Mouse (Mus musculus): ENCODE measurements at regions not wholly inside any gene's neighbourhood (a gene's known extent, or its start where the extent isn't known, plus 50 kb on each side); places are given as distances from the start of the nearest gene placed in this dataset.

DNA sequence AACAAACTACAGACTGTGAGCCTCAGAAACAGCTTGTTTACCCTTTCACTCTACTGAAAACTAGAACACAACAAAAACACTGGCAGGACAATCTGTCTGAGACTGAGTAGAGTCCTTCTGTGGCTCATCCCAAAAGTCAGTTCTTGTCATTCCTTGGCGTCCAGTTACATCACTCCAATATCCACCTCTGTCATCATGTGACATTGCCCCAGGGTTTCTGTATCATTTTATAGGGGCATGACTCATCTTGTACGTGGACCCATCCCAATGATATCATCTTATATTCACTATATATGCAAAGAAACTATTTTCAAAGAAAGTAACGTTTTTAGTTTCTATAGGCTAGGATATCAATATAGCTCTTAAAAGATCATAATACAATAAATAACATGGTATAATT, 152.3 kb downstream of the Dkk2 start:
- no peak for DNase-seq (ENCODE audit: low spot score in 2 of 2)

GRCm38 (mm10) chr3:132257834-132258233, 172.7 kb downstream of the Dkk2 start:
- no peak for DNase-seq (ENCODE audit: low spot score in 2 of 2)

DNA sequence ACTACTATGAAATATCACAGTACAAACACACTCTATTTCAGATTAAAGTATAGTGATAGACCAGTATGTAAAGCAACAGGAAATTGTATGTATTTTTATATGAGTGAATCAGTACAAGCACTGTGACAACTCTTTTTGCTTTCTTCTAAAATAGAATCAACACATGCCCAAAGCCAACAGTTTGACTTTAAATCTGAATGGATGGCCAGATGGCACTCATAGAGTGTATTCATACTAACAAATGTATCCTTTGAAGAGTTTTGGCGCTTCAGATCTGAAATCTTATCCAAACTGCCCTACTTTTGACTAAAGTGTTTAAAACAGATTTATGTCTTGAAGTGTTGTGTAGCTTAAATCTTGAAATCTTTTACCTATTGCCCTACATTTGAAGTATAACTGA, 184.5 kb downstream of the Dkk2 start:
- peak in 1 of 2 experiments; percentile 11 for DNase-seq (ENCODE audit: low spot score in 2 of 2)

DNA sequence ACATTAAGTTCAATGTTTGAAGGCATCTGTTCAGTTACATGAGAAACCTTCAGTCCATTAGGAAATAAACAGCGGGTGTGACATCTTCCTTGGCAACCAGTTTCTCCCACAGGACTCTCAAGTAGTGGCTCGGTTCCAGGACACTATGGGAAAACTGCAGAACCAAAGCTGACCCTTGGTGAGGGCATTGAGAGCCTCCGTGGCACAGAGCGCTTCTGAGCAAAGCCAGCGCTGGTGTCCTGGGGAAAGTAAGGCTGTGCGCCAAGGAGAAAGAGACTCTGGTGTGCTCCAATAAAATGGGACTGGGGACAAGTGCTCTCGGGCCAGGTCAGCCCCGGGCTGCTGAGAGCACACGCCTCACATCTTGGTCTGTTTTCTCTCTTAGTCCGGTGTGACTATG, 189.7 kb downstream of the Dkk2 start:
- no peak for DNase-seq (ENCODE audit: low spot score in 2 of 2)

GRCm38 (mm10) chr3:132277771-132278170, 192.7 kb downstream of the Dkk2 start:
- DNase-seq (ENCODE audit: low spot score in 2 of 2), result no peak

- DNase-seq (ENCODE audit: low spot score in 2 of 2), result no peak
Measured at GRCm38 (mm10) chr3:132287714-132288113, 202.6 kb downstream of the Dkk2 start.

GRCm38 (mm10) chr3:132326961-132327360, 241.9 kb downstream of the Dkk2 start:
- no peak for DNase-seq (ENCODE audit: low spot score in 2 of 2)

DNA sequence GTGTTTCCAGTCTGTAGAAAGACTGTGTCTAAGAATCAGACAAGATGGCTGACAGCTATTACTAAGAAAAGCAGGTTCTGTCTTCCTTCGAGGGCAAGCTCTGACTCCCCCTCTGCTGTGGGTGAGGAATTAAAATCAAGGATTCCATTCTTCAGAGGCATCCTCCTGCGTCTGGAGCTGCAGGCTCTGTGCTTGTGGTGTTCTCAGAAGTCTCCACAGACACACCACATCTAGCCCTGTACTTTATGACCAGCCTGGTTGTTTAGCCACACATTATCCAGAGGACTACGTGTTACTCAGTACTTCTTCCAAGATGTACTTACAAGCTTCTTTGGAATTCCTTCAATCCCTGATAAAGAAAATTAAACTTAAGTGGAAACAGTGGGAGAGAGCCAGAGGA, 258.5 kb downstream of the Dkk2 start:
- no peak for DNase-seq (ENCODE audit: low spot score in 2 of 2)

DNA sequence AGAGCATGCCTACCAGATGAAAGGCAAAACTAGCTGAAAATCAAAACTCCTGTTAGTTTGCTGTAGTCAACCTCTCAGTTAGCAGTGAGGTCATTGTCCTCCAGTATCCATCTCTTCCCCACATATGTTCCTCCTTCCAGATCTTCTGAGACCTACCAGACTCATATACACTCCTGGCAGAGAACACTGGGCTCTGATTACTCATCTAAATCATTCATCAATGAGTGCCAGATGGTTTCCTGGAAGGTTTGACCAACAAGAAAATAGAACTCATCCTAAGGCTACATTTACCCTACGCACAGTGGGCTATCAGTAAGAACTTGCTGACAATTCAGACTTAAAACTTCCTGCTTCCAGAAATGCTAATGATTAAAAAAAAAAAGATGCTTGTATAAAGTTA, 260.8 kb downstream of the Dkk2 start:
- no peak for DNase-seq (ENCODE audit: low spot score in 2 of 2)

- DNase-seq (ENCODE audit: low spot score in 2 of 2), result no peak
Measured at GRCm38 (mm10) chr3:132349602-132350001, 264.5 kb downstream of the Dkk2 start.

GRCm38 (mm10) chr3:132353204-132353603, 268.1 kb downstream of the Dkk2 start:
- DNase-seq (ENCODE audit: low spot score in 2 of 2), result no peak

GRCm38 (mm10) chr3:132359596-132359995, 270.0 kb upstream of the Gimd1 start:
- DNase-seq (ENCODE audit: low spot score in 2 of 2), result no peak

- DNase-seq (ENCODE audit: low spot score in 2 of 2), result no peak
Measured at GRCm38 (mm10) chr3:132375579-132375978, 254.0 kb upstream of the Gimd1 start.

DNA sequence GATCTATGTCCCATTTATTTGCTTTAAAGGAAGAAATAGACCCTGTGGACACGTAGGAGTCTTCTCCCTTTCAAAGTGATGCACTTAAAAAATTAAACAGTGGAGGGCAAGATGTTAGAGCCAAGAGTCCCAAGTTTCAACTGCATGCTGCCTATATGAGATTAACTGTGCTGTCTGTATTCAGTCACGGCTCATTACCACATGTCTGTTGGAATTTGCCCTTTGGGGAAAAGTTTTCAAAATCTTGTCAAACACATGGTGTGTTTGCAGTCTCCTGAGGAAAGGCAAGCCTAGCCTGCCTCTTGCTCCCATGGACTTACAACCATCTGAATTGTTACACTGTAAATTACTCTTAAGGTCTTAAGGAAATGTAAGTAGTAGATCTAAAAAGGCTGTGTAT, 211.9 kb upstream of the Gimd1 start:
- DNase-seq (ENCODE audit: low spot score in 2 of 2), result no peak

- peak in 1 of 2 experiments; percentile 2 for DNase-seq (ENCODE audit: low spot score in 2 of 2)
Measured at GRCm38 (mm10) chr3:132425819-132426671, 203.6 kb upstream of the Gimd1 start.

DNA sequence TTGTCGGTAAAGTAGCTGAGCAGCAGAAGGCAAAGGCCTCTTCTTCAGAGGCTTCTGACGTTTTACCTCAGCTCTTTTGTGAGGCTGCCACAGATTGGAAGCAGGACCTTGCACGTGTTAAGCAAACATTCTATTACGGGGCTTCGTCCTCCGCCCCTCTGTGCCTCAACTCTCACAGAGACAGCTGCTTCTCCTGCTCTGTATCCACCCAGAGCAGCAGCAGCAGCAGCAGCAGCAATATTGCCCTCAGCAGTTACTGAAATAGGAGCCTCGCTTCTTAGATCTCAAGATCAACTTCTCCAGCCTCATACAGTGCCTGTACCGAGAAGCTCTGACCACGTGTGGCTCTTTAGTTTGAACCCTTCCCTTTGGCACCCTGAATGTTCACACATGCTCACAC, 202.4 kb upstream of the Gimd1 start:
- DNase-seq (ENCODE audit: low spot score in 2 of 2), result no peak

DNA sequence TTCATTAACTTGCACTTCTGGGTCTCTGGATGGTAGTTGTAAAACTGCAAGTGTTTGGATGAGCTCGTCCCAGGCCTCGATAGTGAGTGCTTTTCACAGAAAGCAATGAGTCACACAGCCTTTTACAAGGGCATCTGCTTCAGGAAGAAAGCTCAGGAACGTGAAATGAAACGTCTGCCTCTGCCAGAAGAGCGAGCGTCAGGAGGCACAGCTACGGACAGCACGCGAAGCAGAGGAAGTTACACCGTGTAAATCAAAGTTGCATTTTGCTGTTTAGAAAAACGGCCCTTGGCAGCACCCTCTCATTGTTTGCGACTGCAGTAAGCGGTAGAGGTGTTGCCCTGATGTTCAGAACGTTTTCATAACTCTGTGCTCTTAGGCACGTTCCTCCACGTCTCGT, 201.5 kb upstream of the Gimd1 start:
- DNase-seq (ENCODE audit: low spot score in 2 of 2), result no peak

DNA sequence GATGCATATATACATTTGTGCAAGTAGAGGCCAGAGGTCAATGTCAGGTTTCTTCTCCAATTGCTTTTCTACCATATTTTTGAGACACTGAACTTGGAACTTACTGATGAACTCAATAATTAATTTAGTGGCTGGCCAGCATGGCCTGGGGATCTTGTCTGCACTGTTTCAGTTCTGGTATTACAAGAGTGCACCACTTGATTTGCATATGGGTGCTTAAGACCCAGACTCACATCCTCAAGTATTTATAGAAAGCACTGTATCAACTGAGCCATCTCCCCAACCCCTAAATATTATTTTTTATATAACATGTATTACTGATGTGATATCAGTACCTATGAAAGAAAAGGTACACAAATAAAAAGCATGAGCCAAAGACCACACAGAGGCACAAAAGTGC, 197.8 kb upstream of the Gimd1 start:
- DNase-seq (ENCODE audit: low spot score in 2 of 2), result no peak

DNA sequence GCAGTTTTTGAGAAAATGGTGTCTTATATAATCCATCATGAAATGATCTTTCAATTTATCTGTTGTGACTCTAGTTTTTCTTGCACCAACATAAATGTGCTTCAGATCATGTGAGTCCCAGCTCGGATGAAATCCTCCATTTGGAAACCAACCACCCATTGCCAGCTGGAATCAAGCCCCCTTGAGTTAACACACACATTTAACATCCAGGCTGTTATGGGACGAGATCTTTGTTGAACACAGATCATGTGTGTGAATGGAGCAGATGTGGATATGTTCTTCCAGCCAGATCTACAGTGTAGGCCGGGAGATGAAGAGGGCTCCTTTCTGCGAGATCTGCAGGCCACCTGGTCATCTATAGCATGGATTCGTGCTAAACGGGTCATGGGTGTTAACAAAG, 188.4 kb upstream of the Gimd1 start:
- no peak for DNase-seq (ENCODE audit: low spot score in 2 of 2)

DNA sequence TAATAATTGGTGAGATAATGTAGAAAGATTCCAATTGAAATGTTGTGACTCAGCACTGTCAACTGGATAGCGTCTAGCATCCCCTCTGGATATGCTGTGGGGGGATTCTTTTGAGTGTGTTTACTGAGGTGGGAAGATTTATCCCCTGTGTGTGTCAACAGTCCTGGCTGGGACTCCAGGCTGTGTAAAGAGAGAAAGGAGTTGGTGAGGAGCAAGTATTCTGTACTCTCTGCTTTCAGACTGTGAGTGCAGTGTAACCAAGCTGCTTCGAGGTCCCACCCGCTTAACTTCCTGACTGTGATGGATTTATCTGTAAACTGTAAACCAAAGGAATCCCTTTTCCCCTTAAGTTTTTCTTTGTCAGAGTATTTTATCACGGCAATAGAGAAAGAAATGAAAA, 175.7 kb upstream of the Gimd1 start:
- no peak for DNase-seq (ENCODE audit: low spot score in 2 of 2)

- no peak for DNase-seq (ENCODE audit: low spot score in 2 of 2)
Measured at GRCm38 (mm10) chr3:132462348-132462959, 167.2 kb upstream of the Gimd1 start.

GRCm38 (mm10) chr3:132471070-132471469, 158.6 kb upstream of the Gimd1 start:
- no peak for DNase-seq (ENCODE audit: low spot score in 2 of 2)

DNA sequence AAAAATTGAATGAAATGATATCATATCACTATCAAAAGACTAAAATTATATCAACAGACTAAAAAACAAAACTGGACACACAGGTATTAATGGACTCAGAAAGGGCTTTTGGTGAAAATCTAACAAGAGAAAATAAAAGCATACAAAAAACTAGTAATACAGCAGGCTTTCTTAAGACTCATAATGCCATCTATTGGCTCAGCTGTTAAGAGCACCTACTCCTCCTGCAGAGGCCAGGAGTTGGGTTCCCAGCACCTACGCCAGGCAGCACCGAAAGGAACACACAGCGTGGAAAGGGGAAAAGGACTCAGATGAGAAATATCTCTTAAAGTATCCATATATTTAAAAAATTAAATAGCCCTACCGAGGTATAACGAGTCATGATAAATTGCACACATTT, 151.9 kb upstream of the Gimd1 start:
- DNase-seq (ENCODE audit: low spot score in 2 of 2), result no peak
